Mouse (Mus musculus): Measurements from ENCODE around the gene Gm17571.

Gm17571 gene

GRCm38 (mm10) chr9:13446703-13447285 lies at the start of gene Gm17571:
Gm17571 (minus strand) TSS chr9:13446753.
- DNase-seq (ENCODE audit: low read depth in 2 of 2, low spot score in 2 of 2): no peak

GRCm38 (mm10) chr9:13495530-13495929 lies 49.0 kb upstream of the Gm17571 start:
- DNase-seq (ENCODE audit: low read depth in 2 of 2, low spot score in 2 of 2): no peak

GRCm38 (mm10) chr9:13493746-13494145 lies 47.2 kb upstream of the Gm17571 start:
- DNase-seq (ENCODE audit: low read depth in 2 of 2, low spot score in 2 of 2): no peak

GRCm38 (mm10) chr9:13492807-13493206 lies 46.3 kb upstream of the Gm17571 start:
- DNase-seq (ENCODE audit: low read depth in 2 of 2, low spot score in 2 of 2): no peak

- DNase-seq (ENCODE audit: low read depth in 2 of 2, low spot score in 2 of 2): no peak
These were observed 45.5 kb upstream of the Gm17571 start for GRCm38 (mm10) chr9:13491854-13492620.

- no peak for DNase-seq (ENCODE audit: low read depth in 2 of 2, low spot score in 2 of 2)
These were observed 44.6 kb upstream of the Gm17571 start for GRCm38 (mm10) chr9:13491107-13491506.

- DNase-seq (ENCODE audit: low read depth in 2 of 2, low spot score in 2 of 2): no peak
These were observed 39.4 kb upstream of the Gm17571 start for GRCm38 (mm10) chr9:13485914-13486313.

- DNase-seq (ENCODE audit: low read depth in 2 of 2, low spot score in 2 of 2): no peak
These were observed 38.0 kb upstream of the Gm17571 start for GRCm38 (mm10) chr9:13484267-13485240.

- no peak for DNase-seq (ENCODE audit: low read depth in 2 of 2, low spot score in 2 of 2)
These were observed 36.9 kb upstream of the Gm17571 start for GRCm38 (mm10) chr9:13483199-13484068.

GRCm38 (mm10) chr9:13479275-13479674 lies 32.7 kb upstream of the Gm17571 start:
- DNase-seq (ENCODE audit: low read depth in 2 of 2, low spot score in 2 of 2): no peak

GRCm38 (mm10) chr9:13474951-13475350 lies 28.4 kb upstream of the Gm17571 start:
- no peak for DNase-seq (ENCODE audit: low read depth in 2 of 2, low spot score in 2 of 2)

GRCm38 (mm10) chr9:13470013-13470412 lies 23.5 kb upstream of the Gm17571 start:
- DNase-seq (ENCODE audit: low read depth in 2 of 2, low spot score in 2 of 2): peak in 1 of 2 experiments; percentile 44

- peak in 1 of 2 experiments; percentile 35 for DNase-seq (ENCODE audit: low read depth in 2 of 2, low spot score in 2 of 2)
These were observed 22.2 kb upstream of the Gm17571 start for GRCm38 (mm10) chr9:13468778-13469177.

GRCm38 (mm10) chr9:13467745-13468144 lies 21.2 kb upstream of the Gm17571 start:
- no peak for DNase-seq (ENCODE audit: low read depth in 2 of 2, low spot score in 2 of 2)

- peak in 1 of 2 experiments; percentile 30 for DNase-seq (ENCODE audit: low read depth in 2 of 2, low spot score in 2 of 2)
These were observed 20.3 kb upstream of the Gm17571 start for GRCm38 (mm10) chr9:13466816-13467215.

GRCm38 (mm10) chr9:13466351-13466750 lies 19.8 kb upstream of the Gm17571 start:
- DNase-seq (ENCODE audit: low read depth in 2 of 2, low spot score in 2 of 2): peak; percentile 66 to 70

GRCm38 (mm10) chr9:13465358-13466020 lies 18.9 kb upstream of the Gm17571 start:
- no peak for DNase-seq (ENCODE audit: low read depth in 2 of 2, low spot score in 2 of 2)

GRCm38 (mm10) chr9:13460926-13461325 lies 14.4 kb upstream of the Gm17571 start:
- DNase-seq (ENCODE audit: low read depth in 2 of 2, low spot score in 2 of 2): no peak

GRCm38 (mm10) chr9:13460012-13460411 lies 13.5 kb upstream of the Gm17571 start:
- DNase-seq (ENCODE audit: low read depth in 2 of 2, low spot score in 2 of 2): no peak

GRCm38 (mm10) chr9:13459371-13459770 lies 12.8 kb upstream of the Gm17571 start:
- DNase-seq (ENCODE audit: low read depth in 2 of 2, low spot score in 2 of 2): no peak
